Comparison of ENCODE assay signal across 32 mouse cellular contexts in the genomic region with DNA sequence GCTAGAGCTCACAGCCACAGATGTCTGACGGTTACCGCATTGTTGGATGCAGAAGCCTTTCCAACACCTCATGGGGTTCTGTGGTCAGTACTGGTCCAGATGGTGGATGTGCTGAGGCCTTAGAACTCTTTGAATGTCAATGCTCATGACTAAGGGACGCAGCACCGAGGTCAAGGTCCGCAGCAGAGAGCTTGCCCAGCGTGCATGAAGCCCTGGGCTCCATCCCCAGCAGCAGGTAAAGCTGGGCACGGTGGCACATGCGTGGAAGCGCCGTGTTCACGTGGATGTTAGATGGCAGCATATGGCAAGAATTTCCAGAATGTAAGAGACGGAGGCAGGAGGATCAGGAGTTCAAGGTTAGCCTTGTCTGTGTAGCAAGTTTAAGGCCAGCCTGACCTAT. TPM values are rescaled to one million over a fixed set of nuclear protein-coding genes. Genes with fewer than 3 reads are reported as not detected.
DNase-seq lines count a peak whose midpoint lies in the region; ATAC-seq and TF ChIP-seq lines count a peak whose summit lies in the region.
"Had no signal": no experiment of that assay in that cellular context is flagged by ENCODE, and none has a peak within 500 bp of the region (broad histone marks: within the 10 kb centered on the region; RNA-seq: fewer than 3 reads in every experiment).

No protein-coding gene starts in this region.

- 88% methylated on average over 12 of the region's 12 CpGs for WGBS in forebrain, embryonic 13.5 days
- WGBS in forebrain, embryonic 11.5 days: 89% methylated on average over 12 of the region's 12 CpGs
- 87% methylated on average over 12 of the region's 12 CpGs for WGBS in kidney, embryonic 16.5 days
- WGBS in small intestine, adult 2 months: 63% methylated on average over 12 of the region's 12 CpGs

- ATAC-seq in forebrain, embryonic 13.5 days: no peak
- ATAC-seq in forebrain, embryonic 11.5 days (replicated peaks; ENCODE audit: low FRiP score): no peak
- ATAC-seq in kidney, embryonic 16.5 days (ENCODE audit: low FRiP score, low TSS enrichment): no peak
- ATAC-seq: CD4-positive, CD25-positive, alpha-beta regulatory T cell, adult 4 months; forebrain, embryonic 15.5 days; hindbrain, embryonic 16.5 days had no signal

- no peak overlapping the region for H3K4me2 ChIP-seq in forebrain, embryonic 13.5 days
- no peak overlapping the region for H3K4me2 ChIP-seq in forebrain, embryonic 11.5 days (ENCODE audit: low read depth, low read length, severe bottlenecking)
- H3K4me2 ChIP-seq in kidney, embryonic 16.5 days (replicated peaks; ENCODE audit: low read depth, low read length): no peak overlapping the region
- H3K4me2 ChIP-seq: embryonic facial prominence, embryonic 15.5 days; forebrain, embryonic 15.5 days; heart, embryonic 15.5 days; liver, embryonic 15.5 days; lung, embryonic 15.5 days; neural tube, embryonic 12.5 days had no signal

- H3K27ac ChIP-seq in forebrain, embryonic 13.5 days: peak overlapping the region; percentile 16; the same call in 1 of the 2 replicates
- no peak overlapping the region for H3K27ac ChIP-seq in forebrain, embryonic 11.5 days (ENCODE audit: low read depth, low read length)
- no peak overlapping the region for H3K27ac ChIP-seq in kidney, embryonic 16.5 days (ENCODE audit: low read length)
- H3K27ac ChIP-seq in small intestine, adult 2 months (ENCODE audit: insufficient read depth, low read depth, low read length): peak overlapping the region; percentile 99
- H3K27ac ChIP-seq: embryonic facial prominence, embryonic 10.5 days; embryonic facial prominence, embryonic 15.5 days; forebrain, embryonic 15.5 days; heart, embryonic 10.5 days; heart, embryonic 15.5 days; liver, embryonic 15.5 days; lung, embryonic 15.5 days; midbrain, embryonic 10.5 days; neural tube, embryonic 12.5 days had no signal

- no peak for TF ChIP-seq CTCF in small intestine, adult 2 months (IDR thresholded peaks at IDR 0.05; ENCODE audit: extremely low read depth, insufficient read length, insufficient replicate concordance, low read depth, low read length)

- H3K4me3 ChIP-seq in forebrain, embryonic 13.5 days: no peak overlapping the region
- H3K4me3 ChIP-seq in forebrain, embryonic 11.5 days (ENCODE audit: low read depth, low read length): no peak overlapping the region
- no peak overlapping the region for H3K4me3 ChIP-seq in kidney, embryonic 16.5 days (ENCODE audit: low read length)
- peak overlapping the region; percentile 6; the same call in 1 of the 2 replicates for H3K4me3 ChIP-seq in small intestine, adult 2 months (ENCODE audit: low read depth, low read length)
- H3K4me3 ChIP-seq: embryonic facial prominence, embryonic 10.5 days; embryonic facial prominence, embryonic 15.5 days; forebrain, embryonic 15.5 days; heart, embryonic 10.5 days; heart, embryonic 15.5 days; liver, embryonic 15.5 days; lung, embryonic 15.5 days; midbrain, embryonic 10.5 days; myocyte; neural tube, embryonic 12.5 days had no signal

- TF ChIP-seq POLR2A in small intestine, adult 2 months (IDR thresholded peaks at IDR 0.05; ENCODE audit: low read depth, low read length): no peak

- no peak overlapping the region for H3K9ac ChIP-seq in forebrain, embryonic 13.5 days
- no peak overlapping the region for H3K9ac ChIP-seq in forebrain, embryonic 11.5 days (ENCODE audit: low read length)
- no peak overlapping the region for H3K9ac ChIP-seq in kidney, embryonic 16.5 days (replicated peaks; ENCODE audit: low read length)
- H3K9ac ChIP-seq: embryonic facial prominence, embryonic 15.5 days; forebrain, embryonic 15.5 days; heart, embryonic 15.5 days; liver, embryonic 15.5 days; lung, embryonic 15.5 days; neural tube, embryonic 12.5 days had no signal

- H3K9me3 ChIP-seq in forebrain, embryonic 13.5 days (replicated peaks): no peaks in the 10 kb centered on the region
- no peaks in the 10 kb centered on the region for H3K9me3 ChIP-seq in forebrain, embryonic 11.5 days (ENCODE audit: control insufficient read depth, low read length)
- H3K9me3 ChIP-seq in kidney, embryonic 16.5 days (ENCODE audit: low read length): no peaks in the 10 kb centered on the region
- H3K9me3 ChIP-seq: embryonic facial prominence, embryonic 10.5 days; embryonic facial prominence, embryonic 15.5 days; forebrain, embryonic 15.5 days; heart, embryonic 10.5 days; heart, embryonic 15.5 days; liver, embryonic 15.5 days; lung, embryonic 15.5 days; midbrain, embryonic 10.5 days; neural tube, embryonic 12.5 days had no signal

- no peaks in the 10 kb centered on the region for H3K4me1 ChIP-seq in forebrain, embryonic 13.5 days
- H3K4me1 ChIP-seq in forebrain, embryonic 11.5 days (replicated peaks; ENCODE audit: control insufficient read depth, insufficient read depth, low read length): no peaks in the 10 kb centered on the region
- H3K4me1 ChIP-seq in kidney, embryonic 16.5 days (ENCODE audit: insufficient read depth, low read length): no peaks in the 10 kb centered on the region
- peaks cover 31% of the 10 kb centered on the region for H3K4me1 ChIP-seq in small intestine, adult 2 months (ENCODE audit: control insufficient read depth, insufficient read depth, insufficient read length, low read length)
- H3K4me1 ChIP-seq: embryonic facial prominence, embryonic 15.5 days; forebrain, embryonic 15.5 days; heart, embryonic 15.5 days; neural tube, embryonic 12.5 days had no signal

- no peaks in the 10 kb centered on the region for H3K27me3 ChIP-seq in forebrain, embryonic 13.5 days
- H3K27me3 ChIP-seq in forebrain, embryonic 11.5 days (ENCODE audit: control insufficient read depth, insufficient read depth, low read length): no peaks in the 10 kb centered on the region
- no peaks in the 10 kb centered on the region for H3K27me3 ChIP-seq in kidney, embryonic 16.5 days (ENCODE audit: insufficient read depth, low read length)
- no peaks in the 10 kb centered on the region for H3K27me3 ChIP-seq in small intestine, adult 2 months (ENCODE audit: control insufficient read depth, insufficient read depth, low read length)
- H3K27me3 ChIP-seq: embryonic facial prominence, embryonic 15.5 days; forebrain, embryonic 15.5 days; heart, embryonic 15.5 days; liver, embryonic 15.5 days; lung, embryonic 15.5 days; neural tube, embryonic 12.5 days had no signal

- no peaks in the 10 kb centered on the region for H3K36me3 ChIP-seq in forebrain, embryonic 13.5 days (ENCODE audit: poor library complexity, severe bottlenecking)
- H3K36me3 ChIP-seq in forebrain, embryonic 11.5 days (ENCODE audit: control insufficient read depth, insufficient read depth, low read length): no peaks in the 10 kb centered on the region
- H3K36me3 ChIP-seq in kidney, embryonic 16.5 days (ENCODE audit: insufficient read depth, low read length): no peaks in the 10 kb centered on the region
- H3K36me3 ChIP-seq in small intestine, adult 2 months (ENCODE audit: control insufficient read depth, insufficient read depth, low read length): no peaks in the 10 kb centered on the region
- H3K36me3 ChIP-seq: embryonic facial prominence, embryonic 10.5 days; embryonic facial prominence, embryonic 15.5 days; forebrain, embryonic 15.5 days; heart, embryonic 10.5 days; heart, embryonic 15.5 days; liver, embryonic 15.5 days; lung, embryonic 15.5 days; midbrain, embryonic 10.5 days; neural tube, embryonic 12.5 days had no signal

- no peak for DNase-seq in forebrain, embryonic 11.5 days (ENCODE audit: low spot score)
- DNase-seq in kidney, adult 9 months: peak; percentile 73
- DNase-seq in adrenal gland, postnatal 25 days: peak; percentile 50
- no peak for DNase-seq in ovary, postnatal 36 days (ENCODE audit: low spot score)
- DNase-seq: cerebellum, adult 2 months; cerebellum, postnatal 14 days; gastrocnemius, postnatal 25 days; heart, adult 11 months; layer of hippocampus, adult 9-11 months; liver; right cerebral cortex, postnatal 4 days; thymus, postnatal 4 days had no signal

RNA-seq across cellular contexts. Expression of a gene that starts 9.3 kb away (rescaled TPM):
- 4.5 and 5.2 TPM in 2 replicates for polyA plus RNA-seq in forebrain, embryonic 13.5 days (2015; fragmentation: Nextera tagmentation; extraction: Ambion mirVana)
- polyA plus RNA-seq in forebrain, embryonic 11.5 days (2014; fragmentation: Nextera tagmentation; extraction: Ambion mirVana): 10.4 and 10.6 TPM in 2 replicates
- 13.3 and 15.0 TPM in 2 replicates for polyA plus RNA-seq in kidney, embryonic 16.5 days (2015; fragmentation: Nextera tagmentation; extraction: Ambion mirVana)
- 32.3 and 35.5 TPM in 2 replicates for total RNA-seq in adrenal gland, postnatal 25 days (2021)
- polyA plus RNA-seq in small intestine, adult 2 months (2012; rRNA removed): 55.2 and 96.2 TPM in 2 replicates

RNA-seq across cellular contexts. Expression of a gene that starts 44.8 kb away (rescaled TPM):
- 127 and 129 TPM in 2 replicates for polyA plus RNA-seq in forebrain, embryonic 13.5 days (2015; fragmentation: Nextera tagmentation; extraction: Ambion mirVana)
- polyA plus RNA-seq in forebrain, embryonic 11.5 days (2014; fragmentation: Nextera tagmentation; extraction: Ambion mirVana): 98.9 and 102 TPM in 2 replicates
- 106 and 108 TPM in 2 replicates for polyA plus RNA-seq in kidney, embryonic 16.5 days (2015; fragmentation: Nextera tagmentation; extraction: Ambion mirVana)
- 63.7 and 66.8 TPM in 2 replicates for total RNA-seq in adrenal gland, postnatal 25 days (2021)
- 49.3 and 87.5 TPM in 2 replicates for polyA plus RNA-seq in small intestine, adult 2 months (2012; rRNA removed)

RNA-seq across cellular contexts. Expression of a gene that starts 48.8 kb away (rescaled TPM):
- 1.7 and 3.4 TPM in 2 replicates for polyA plus RNA-seq in forebrain, embryonic 13.5 days (2015; fragmentation: Nextera tagmentation; extraction: Ambion mirVana)
- polyA plus RNA-seq in forebrain, embryonic 11.5 days (2014; fragmentation: Nextera tagmentation; extraction: Ambion mirVana): 1.8 and 2.3 TPM in 2 replicates
- 2.5 and 2.6 TPM in 2 replicates for polyA plus RNA-seq in kidney, embryonic 16.5 days (2015; fragmentation: Nextera tagmentation; extraction: Ambion mirVana)
- total RNA-seq in adrenal gland, postnatal 25 days (2021): not detected in 2 replicates
- 0.15 and 0.25 TPM in 2 replicates for polyA plus RNA-seq in small intestine, adult 2 months (2012; rRNA removed)
- total RNA-seq: adrenal gland, adult 18-20 months; gastrocnemius, adult 18-20 months; gastrocnemius, postnatal 25 days; heart, postnatal 25 days; megakaryocyte progenitor cell, adult 5-6 weeks had no signal
- polyA plus RNA-seq: CD4-positive, CD25-positive, alpha-beta regulatory T cell, adult 4 months; heart, embryonic 15.5 days; liver, embryonic 15.5 days had no signal

RNA-seq across cellular contexts. Expression of a gene that starts 49.7 kb away (rescaled TPM):
- 0.18 and 0.39 TPM in 2 replicates for polyA plus RNA-seq in forebrain, embryonic 13.5 days (2015; fragmentation: Nextera tagmentation; extraction: Ambion mirVana)
- polyA plus RNA-seq in forebrain, embryonic 11.5 days (2014; fragmentation: Nextera tagmentation; extraction: Ambion mirVana): 0.35 TPM in 1 of 2 replicates, not detected in the other
- 0.12 and 0.16 TPM in 2 replicates for polyA plus RNA-seq in kidney, embryonic 16.5 days (2015; fragmentation: Nextera tagmentation; extraction: Ambion mirVana)
- total RNA-seq in adrenal gland, postnatal 25 days (2021): not detected in 2 replicates
- polyA plus RNA-seq in small intestine, adult 2 months (2012; rRNA removed): not detected in 2 replicates
- total RNA-seq: adrenal gland, adult 18-20 months; gastrocnemius, adult 18-20 months; gastrocnemius, postnatal 25 days; heart, postnatal 25 days; megakaryocyte progenitor cell, adult 5-6 weeks had no signal
- polyA plus RNA-seq: CD4-positive, CD25-positive, alpha-beta regulatory T cell, adult 4 months; liver, embryonic 15.5 days; thymus, postnatal 0 days had no signal

Comparison
In these comparisons a context has a peak if more than half of its experiments do, and no peak if none do; other contexts are left out.
1. H3K27ac ChIP-seq: peak in forebrain, embryonic 13.5 days (single experiment) and small intestine, adult 2 months (single experiment); none in forebrain, embryonic 11.5 days (single experiment) and kidney, embryonic 16.5 days (single experiment).
2. DNase-seq: peak in kidney, adult 9 months (single experiment) and adrenal gland, postnatal 25 days (single experiment); none in forebrain, embryonic 11.5 days (single experiment) and ovary, postnatal 36 days (single experiment).